Mouse (Mus musculus) effector memory CD4-positive, alpha-beta T cell, adult 5 months (primary cell): Measurements from ENCODE around the gene Galnt16. TPM values are rescaled to one million over a fixed set of nuclear protein-coding genes. Genes with fewer than 3 reads are reported as not detected.

ENCODE experiments used
- polyA plus RNA-seq: library from polyadenylated mRNA; unstranded; fragments of 100-300 nt; shearing (Covaris generic); gene quantifications from one replicate; pipeline ENCODE4 v1.2.1, GENCODE M21; 2017

Galnt16 gene
- not detected for polyA plus RNA-seq

DNA sequence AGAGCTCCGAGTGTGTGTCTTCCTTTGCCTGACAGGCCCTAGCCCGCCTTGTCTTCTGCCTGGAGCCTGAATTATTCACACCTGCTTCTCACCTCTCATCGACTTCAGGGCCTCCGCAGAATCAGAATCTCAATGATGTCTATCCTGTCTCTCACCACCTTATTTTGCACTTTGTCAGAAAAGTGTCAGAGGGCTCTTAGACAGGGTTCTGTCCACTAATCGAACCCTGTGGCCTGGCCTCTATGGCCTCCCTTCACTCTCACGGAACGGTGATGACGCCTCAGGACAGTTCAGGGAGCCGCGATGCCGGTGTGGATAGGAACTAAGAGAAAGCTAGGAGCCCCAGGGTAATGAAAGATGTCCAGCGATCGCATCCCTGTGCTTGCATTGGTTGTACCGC lies at the start of gene Galnt16:
Galnt16 (plus strand) TSS at position 301 of the 400 bp plus-strand sequence.

DNA sequence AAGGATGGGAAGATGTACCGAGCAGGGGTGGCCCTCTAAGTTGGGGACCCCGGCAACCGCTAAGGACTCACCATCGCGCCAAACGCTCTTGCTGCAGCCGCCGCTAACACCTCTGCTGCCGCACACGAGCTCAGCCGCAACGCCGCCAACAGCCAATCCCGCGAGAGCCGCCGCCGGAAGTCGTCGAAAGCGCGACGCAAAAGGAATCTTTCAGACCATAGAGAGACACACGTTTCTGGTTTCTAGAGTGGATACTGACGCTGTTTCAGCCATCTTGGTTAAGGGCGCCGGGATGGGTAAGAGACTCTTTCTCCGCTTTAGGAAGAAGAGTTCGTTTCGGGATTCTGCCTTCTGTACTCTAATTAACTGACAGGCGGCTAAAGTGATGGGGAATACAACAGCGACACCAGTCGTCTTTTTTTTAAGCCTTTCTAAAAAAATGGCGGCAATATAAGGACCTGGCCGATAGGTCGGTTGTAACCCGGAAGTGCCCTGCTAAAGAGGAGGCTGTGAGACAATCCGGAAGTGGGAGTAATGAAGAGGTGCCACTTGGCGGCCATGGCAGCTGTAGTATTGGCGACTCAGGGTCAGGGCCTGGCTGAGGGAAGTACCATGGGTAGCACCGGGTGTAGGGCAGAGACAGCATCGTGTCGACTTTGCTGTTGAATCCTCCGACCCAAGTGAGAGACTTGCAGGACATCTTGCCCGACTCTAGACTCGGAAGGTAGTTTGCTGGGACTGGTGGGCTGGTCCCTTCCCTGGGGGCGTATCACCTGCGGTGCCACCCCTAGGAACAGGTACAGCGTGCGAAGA lies 125.8 kb downstream of the Galnt16 start, which contains the start of the genes Slc39a9 and Erh:
Slc39a9 (plus strand) TSS at position 191 of the 813 bp plus-strand sequence.
Erh (minus strand) TSS at position 649 of the 813 bp plus-strand sequence.

Other genes starting within 250 kb of the Galnt16 start
- 61.1 TPM for gene Dcaf5, start 81.7 kb upstream of the Galnt16 start, polyA plus RNA-seq
- gene Exd2, start 55.2 kb upstream of the Galnt16 start, polyA plus RNA-seq = 37.1 TPM
- 25.0 TPM for gene Slc39a9, start 125.6 kb downstream of the Galnt16 start, polyA plus RNA-seq
- 44.9 TPM for gene Erh, start 126.1 kb downstream of the Galnt16 start, polyA plus RNA-seq
- gene Plekhd1, start 174.3 kb downstream of the Galnt16 start, polyA plus RNA-seq = not detected
- not detected for gene Ccdc177, start 242.4 kb downstream of the Galnt16 start, polyA plus RNA-seq